Mouse (Mus musculus) ES-E14 (cell line): ENCODE measurements around the gene Dppa5a. TPM values are rescaled to one million over a fixed set of nuclear protein-coding genes. Genes with fewer than 3 reads are reported as not detected.
A peak's percentile ranks its signal among the peaks of the same experiment; 100 is the strongest.
"Not testable (repeated sequence)": the region's sequence is repeated elsewhere in the genome, so short reads cannot be mapped to it uniquely, and the experiment has no call there.

ENCODE experiments used
- DNase-seq: peaks from one replicate; pipeline ENCODE4 v3.0.0-alpha.2; 2013; ENCODE audit warnings: low read depth, low spot score
- H3K27ac ChIP-seq: 2 replicates; pipeline ENCODE4 v1.5.1; 2012; ENCODE audit warnings: low read depth, mild to moderate bottlenecking, low read length, moderate library complexity, mixed read lengths; ENCODE audit not compliant: poor library complexity, insufficient read depth, severe bottlenecking
- H3K36me3 ChIP-seq: 2 replicates; pipeline ENCODE4 v1.6.1; 2012; ENCODE audit warnings: mild to moderate bottlenecking, low read length, moderate library complexity, mixed read lengths; ENCODE audit not compliant: control insufficient read depth, poor library complexity, insufficient read depth, severe bottlenecking
- H3K4me1 ChIP-seq, 2 experiments: fragments of 150-350 bp in 1 of 2; sonication (generic) in 1 of 2; 2 replicates each; pipeline ENCODE4 v1.6.1; 2012; ENCODE audit warnings: low read length in 2 of 2, mild to moderate bottlenecking in 1 of 2, mixed read lengths in 1 of 2; ENCODE audit not compliant: control insufficient read depth in 2 of 2, insufficient read depth in 2 of 2, poor library complexity in 1 of 2
- H3K4me3 ChIP-seq, 2 experiments: fragments of 150-350 bp in 1 of 2; sonication (generic) in 1 of 2; 2 replicates each; pipeline ENCODE4 v1.5.1; 2012; ENCODE audit warnings: low read length in 2 of 2, low read depth in 1 of 2, mild to moderate bottlenecking in 1 of 2, mixed read lengths in 1 of 2; ENCODE audit not compliant: insufficient read depth in 1 of 2, poor library complexity in 1 of 2, severe bottlenecking in 1 of 2
- H3K9ac ChIP-seq: 2 replicates; pipeline ENCODE4 v1.6.1; 2012; ENCODE audit warnings: low read depth, mild to moderate bottlenecking, low read length, mixed read lengths; ENCODE audit not compliant: poor library complexity, insufficient read depth, severe bottlenecking
- H3K9me3 ChIP-seq: fragments of 150-350 bp; sonication (generic); 2 replicates; pipeline ENCODE4 v1.6.1; 2012; ENCODE audit warnings: low read depth, mild to moderate bottlenecking, low read length; ENCODE audit not compliant: control insufficient read depth, insufficient read depth
- CHD2 ChIP-seq: IDR thresholded peaks from 2 replicates; pipeline ENCODE4 v1.6.1; 2014; ENCODE audit warnings: mild to moderate bottlenecking, low read depth, low read length, inconsistent platforms
- HCFC1 ChIP-seq: IDR thresholded peaks from 2 replicates; pipeline ENCODE4 v1.6.1; 2012; ENCODE audit warnings: low read length, inconsistent platforms, borderline replicate concordance; ENCODE audit not compliant: insufficient read depth
- MAFK ChIP-seq: IDR thresholded peaks from 2 replicates; pipeline ENCODE4 v1.6.1; 2014; ENCODE audit warnings: mild to moderate bottlenecking, low read depth, low read length, inconsistent platforms; ENCODE audit not compliant: insufficient read depth
- ZC3H11A ChIP-seq: IDR thresholded peaks from 2 replicates; pipeline ENCODE4 v1.6.1; 2012; ENCODE audit warnings: low read depth, mild to moderate bottlenecking, inconsistent platforms, low read length, borderline replicate concordance
- ZNF384 ChIP-seq: IDR thresholded peaks from 2 replicates; pipeline ENCODE4 v1.6.1; 2012; ENCODE audit warnings: low read depth, low read length, inconsistent platforms
- in situ Hi-C, 2 experiments: fragments of 600-800 bp; cut with MboI; formaldehyde crosslinking; loops; one replicate each; pipeline ENCODE4 v1.15.1; 2025; ENCODE audit warnings: low sequenced_read_pairs in 2 of 2, inconsistent platforms in 1 of 2; ENCODE audit not compliant: unreplicated experiment in 2 of 2
- total RNA-seq: library from RNA; depleted of rRNA; stranded (reverse); fragments of 300-350 nt; gene quantifications from 2 replicates; pipeline ENCODE4 v1.2.3, GENCODE M21; 2012; rRNA removed

The Dppa5a gene
- total RNA-seq, result 2,580 and 3,190 TPM in 2 replicates

DNA sequence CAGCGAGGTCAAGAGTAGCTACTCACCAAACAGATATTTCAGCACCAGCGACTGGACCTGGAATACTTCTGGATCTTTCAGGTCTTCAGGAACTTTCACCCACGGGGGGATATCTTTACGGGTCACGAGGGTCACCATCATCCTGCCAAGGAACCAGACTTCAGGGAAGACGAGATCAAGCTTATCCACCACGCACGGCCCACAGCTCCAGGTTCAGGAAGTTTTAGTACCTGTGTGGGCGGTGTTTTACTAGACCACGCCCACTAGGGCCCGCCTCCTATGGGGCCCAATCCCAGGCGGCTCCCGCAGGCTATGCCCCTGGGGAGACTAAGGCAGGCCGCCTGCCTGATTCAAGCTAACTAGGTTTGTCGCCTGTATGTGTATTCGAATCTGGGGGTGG lies at the start of gene Dppa5a:
Gene Dppa5a (minus strand): TSS at position 219 of the 400 bp plus-strand sequence.
- in situ Hi-C loops, H3K9me3 ChIP-seq, H3K36me3 ChIP-seq: not testable (repeated sequence)
- peak within 1 kb of the TSS; percentile 96 for H3K27ac ChIP-seq
- H3K9ac ChIP-seq, result peak within 1 kb of the TSS; percentile 78
- peak within 1 kb of the TSS; percentile 75 to 78 for H3K4me3 ChIP-seq
- peak; percentile 90 for DNase-seq
- peaks cover 6 to 17% of the 10 kb centered on the region in 2 experiments for H3K4me1 ChIP-seq

DNA sequence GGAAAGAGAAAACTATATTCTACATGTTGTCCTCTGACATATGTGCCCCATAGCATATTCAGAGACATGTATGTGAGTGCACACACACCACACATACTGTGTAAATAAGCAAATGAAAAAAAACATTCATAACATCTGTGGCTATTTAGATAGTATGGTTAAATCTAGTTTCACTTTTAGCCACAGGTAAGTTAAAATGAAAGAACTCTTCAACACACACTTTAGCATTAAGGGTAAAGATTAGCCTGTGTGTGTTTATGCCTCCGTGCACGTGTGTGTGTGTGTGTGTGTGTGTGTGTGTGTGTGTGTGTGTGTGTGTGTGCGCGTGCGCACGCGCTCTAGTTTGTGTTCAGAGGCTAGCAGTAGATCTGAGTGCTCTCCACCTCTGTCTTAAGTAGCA lies 33.6 kb upstream of the Dppa5a start:
- TF ChIP-seq MAFK (no peak), CHD2 (no peak), HCFC1 (no peak)
- in situ Hi-C loops, result no loop called here
- no peak overlapping the region for H3K27ac ChIP-seq
- H3K9me3 ChIP-seq, result no peaks in the 10 kb centered on the region
- H3K36me3 ChIP-seq, result peaks cover 5% of the 10 kb centered on the region
- no peak for DNase-seq
- H3K4me3 ChIP-seq, result no peak overlapping the region
- H3K4me1 ChIP-seq, result peaks cover 0 to 1% of the 10 kb centered on the region in 2 experiments; a peak in 1 of 4 replicates
- no peak overlapping the region for H3K9ac ChIP-seq

DNA sequence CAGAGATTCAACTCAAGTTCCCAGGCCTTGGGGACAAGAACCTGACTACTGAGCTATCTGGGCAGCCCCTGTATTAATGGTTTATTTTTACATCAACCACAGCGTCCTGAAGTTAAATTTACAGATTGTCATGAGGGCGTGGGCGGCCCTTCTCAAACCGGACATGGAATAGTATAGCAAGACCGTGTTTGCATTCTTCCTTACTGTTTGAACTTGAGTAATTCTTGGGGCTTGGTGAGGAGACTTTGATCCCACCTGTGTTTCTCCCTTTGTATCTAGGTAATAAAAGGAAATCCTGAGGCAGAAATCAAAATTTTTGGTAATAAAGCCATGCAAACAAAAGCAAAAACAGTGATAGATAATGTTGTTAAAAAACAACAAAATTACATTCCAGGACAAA lies 32.6 kb upstream of the Dppa5a start:
- DNase-seq, result no peak
- Histone ChIP-seq H3K9ac (no peak overlapping the region), H3K27ac (no peak overlapping the region), H3K4me3 (no peak overlapping the region), H3K9me3 (no peaks in the 10 kb centered on the region), H3K4me1 (peaks cover 0 to 1% of the 10 kb centered on the region in 2 experiments; a peak in 1 of 4 replicates), H3K36me3 (peaks cover 5% of the 10 kb centered on the region)
- TF ChIP-seq ZNF384 (no peak), ZC3H11A (no peak), MAFK (no peak), HCFC1 (no peak), CHD2 (no peak)
- in situ Hi-C loops, result no loop called here

DNA sequence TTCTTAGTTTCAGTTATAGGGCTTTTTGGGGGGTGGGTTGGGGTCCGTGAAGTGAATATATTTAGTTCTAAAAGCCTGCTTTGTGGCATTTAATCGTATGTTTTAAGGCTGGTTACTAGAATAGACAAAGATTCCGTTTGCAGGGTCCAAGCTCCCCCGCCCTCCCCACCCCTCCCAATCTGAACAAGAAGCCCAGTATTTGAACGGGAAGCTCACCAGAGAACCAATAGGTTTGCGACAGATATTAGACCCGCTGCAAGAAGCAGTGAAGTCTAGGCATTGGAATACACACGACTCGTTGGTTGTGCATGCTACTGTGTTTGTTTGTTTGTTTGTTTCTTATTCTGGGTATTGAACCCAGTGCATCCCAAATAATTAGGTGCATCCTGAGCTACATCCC lies 28.5 kb upstream of the Dppa5a start:
- no peak for DNase-seq
- 0 out of 2 replicates have a peak, but pooled peaks cover 1% of the 10 kb centered on the region for H3K36me3 ChIP-seq
- peaks cover 0 to 1% of the 10 kb centered on the region in 2 experiments; a peak in 1 of 4 replicates for H3K4me1 ChIP-seq
- H3K4me3 ChIP-seq, result peak overlapping the region; percentile 74 to 75
- H3K9me3 ChIP-seq, result no peaks in the 10 kb centered on the region
- TF ChIP-seq CHD2 (no peak), ZNF384 (no peak), ZC3H11A (no peak), MAFK (no peak), HCFC1 (no peak)
- in situ Hi-C loops, result no loop called here
- H3K9ac ChIP-seq, result no peak overlapping the region
- no peak overlapping the region for H3K27ac ChIP-seq

DNA sequence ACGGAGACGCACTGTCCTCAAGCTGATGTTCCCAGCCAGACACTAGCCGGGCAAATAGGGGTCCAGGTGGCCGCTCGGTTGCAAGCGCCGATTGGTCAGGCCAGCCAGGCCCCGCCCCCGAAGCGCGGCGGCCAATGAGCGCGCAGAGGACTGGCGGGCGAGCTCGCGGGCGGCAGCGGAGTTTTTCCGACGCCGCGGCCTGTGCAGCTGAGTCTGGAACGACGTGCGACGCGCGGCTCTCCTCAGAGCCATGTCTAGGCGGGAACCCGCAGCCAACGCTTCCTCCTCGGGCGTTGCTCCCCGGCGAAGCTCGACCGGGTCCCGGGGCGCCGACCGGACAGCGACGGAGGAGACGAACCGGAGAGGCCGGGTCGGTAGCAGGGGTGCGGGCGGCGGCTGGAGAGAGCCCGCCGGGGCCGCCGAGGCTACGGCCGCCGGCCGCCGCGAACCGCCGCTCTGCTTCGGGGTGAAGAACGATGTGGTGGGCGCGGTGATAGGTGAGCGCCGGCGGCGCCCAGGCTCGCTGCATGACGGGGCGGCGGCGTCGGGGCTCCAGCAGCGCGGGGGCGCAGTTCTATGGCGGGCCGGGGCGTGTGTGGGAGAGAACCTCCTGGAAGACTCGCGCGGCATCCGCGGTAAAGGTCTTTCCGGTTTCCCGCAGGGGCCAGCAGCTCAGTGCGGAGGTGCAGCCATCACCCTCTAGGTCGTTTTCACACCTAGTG lies 27.8 kb upstream of the Dppa5a start, which contains the start of gene Ddx43:
Gene Ddx43 (plus strand): TSS at position 148 of the 722 bp plus-strand sequence.
- Histone ChIP-seq H3K4me1 (peaks cover 0 to 1% of the 10 kb centered on the region in 2 experiments; a peak in 1 of 4 replicates), H3K36me3 (0 out of 2 replicates have a peak, but pooled peaks cover 1% of the 10 kb centered on the region), H3K4me3 (peak within 1 kb of the TSS; percentile 74 to 75), H3K27ac (no peak within 1 kb of the TSS), H3K9ac (peak within 1 kb of the TSS; percentile 78), H3K9me3 (no peaks in the 10 kb centered on the region)
- in situ Hi-C loops, result no loop called here
- DNase-seq, result peak; percentile 73
- TF ChIP-seq MAFK (no peak), ZC3H11A (no peak), HCFC1 (no peak; the same call in 1 of the 2 replicates), CHD2 (0 out of 2 replicates have a peak, but pooled peaks have one; percentile 41), ZNF384 (no peak)
